Mouse (Mus musculus) gastrocnemius, postnatal 36 days (tissue): ENCODE measurements around the gene Mterf2. TPM values are rescaled to one million over a fixed set of nuclear protein-coding genes. Genes with fewer than 3 reads are reported as not detected.

Experiments
- DNase-seq, 2 experiments: peaks; one replicate each; pipeline ENCODE4 v3.0.0; 2022
- intact Hi-C: fragments of 180-260 bp; cut with DNase I; formaldehyde crosslinking; loops from one replicate; pipeline ENCODE4 v1.15.1; 2025
- long read RNA-seq, 2 experiments: library from polyadenylated mRNA; stranded (forward); transcript quantifications; one replicate each; pipeline ENCODE4 v2.0.0; 2021
- total RNA-seq, 2 experiments: library from RNA; stranded (reverse); gene quantifications; 2 replicates each; pipeline ENCODE4 v1.2.3; 2021

Mterf2 gene
- total RNA-seq: 10 to 100 TPM in 1 of 2 experiments, 1 to 10 TPM in 1; 8.4 to 14.9 TPM
- long read RNA-seq, experiment 1, transcript Mterf2-201 (3 exons, 1,567 nt): major isoform, 16 of 18 reads
- long read RNA-seq, experiment 1, partial matches to known transcripts: 0 of 18 reads
- long read RNA-seq, experiment 1, other reads (novel, unspliced or antisense): 1 of 18 reads
- long read RNA-seq, experiment 2, transcript Mterf2-201 (3 exons, 1,567 nt): major isoform, 17 of 19 reads
- long read RNA-seq, experiment 2, partial matches to known transcripts: 0 of 19 reads
- long read RNA-seq, experiment 2, other reads (novel, unspliced or antisense): 0 of 19 reads

GRCm38 (mm10) chr10:85127395-85128287 is at the start of gene Mterf2:
Gene Mterf2, minus strand, starts transcription at chr10:85128027.
- intact Hi-C loops: no loop called here
- peak; percentile 85 to 91 for DNase-seq

DNA sequence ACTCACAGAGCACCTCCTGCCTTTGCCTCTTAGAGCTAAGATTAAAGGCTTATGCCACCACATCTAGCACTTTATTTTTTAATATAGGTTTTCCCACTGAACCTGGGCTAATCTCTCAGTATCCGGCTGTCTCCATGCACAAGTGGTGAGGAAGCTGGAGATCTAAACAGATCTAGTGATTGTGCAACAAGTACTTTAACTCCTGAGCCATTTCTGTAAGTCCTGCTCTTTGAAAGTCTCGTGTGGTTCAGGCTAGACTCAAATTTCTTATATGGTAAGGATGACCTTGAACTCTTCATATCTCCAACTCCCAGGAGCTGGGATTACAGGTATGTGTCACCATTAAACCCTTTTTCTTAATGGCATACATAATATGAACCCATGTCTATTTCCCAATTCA is 48.8 kb upstream of the Mterf2 start:
- intact Hi-C loops: no loop called here

DNA sequence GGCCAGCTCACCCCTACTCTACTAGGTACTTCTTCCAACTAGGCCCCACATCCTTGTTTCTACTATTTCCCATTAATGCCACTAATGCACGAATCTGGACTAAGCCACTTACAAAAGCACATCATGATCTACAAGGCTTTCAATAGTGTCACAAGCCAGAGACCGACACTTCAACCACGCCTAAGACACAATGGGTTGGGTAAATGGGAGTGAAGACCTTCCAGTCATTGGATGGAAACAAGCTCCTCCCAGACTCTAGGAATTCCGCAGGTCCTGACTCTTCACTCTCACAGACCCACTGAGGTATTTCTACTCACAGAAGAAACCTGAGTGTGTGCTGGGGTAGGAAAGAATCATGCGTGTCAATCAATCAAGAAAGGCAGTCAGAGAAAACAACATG is 37.5 kb upstream of the Mterf2 start:
- DNase-seq: no peak
- intact Hi-C loops: no loop called here

More for the DNA sequence above, 48.8 kb upstream of the Mterf2 start:
- no peak for DNase-seq

DNA sequence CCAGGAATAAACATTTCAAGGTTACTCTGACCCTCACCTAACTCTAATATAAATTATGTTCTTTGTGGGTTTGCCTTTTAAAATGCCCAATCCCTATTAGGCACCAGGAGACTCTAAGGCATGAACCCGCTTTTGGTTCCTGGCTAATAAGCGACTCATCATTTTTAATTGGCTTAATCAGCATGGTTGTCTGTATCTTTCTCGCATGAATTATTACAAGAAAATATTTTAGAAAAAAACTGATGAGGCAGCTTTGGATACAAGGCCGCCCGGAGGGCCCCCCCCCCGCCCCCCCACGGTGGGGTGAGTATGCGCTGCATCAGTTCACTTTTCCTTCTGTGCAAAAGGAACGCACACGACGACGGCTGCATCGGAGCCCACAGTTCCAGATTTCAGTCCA is 37.0 kb upstream of the Mterf2 start:
- intact Hi-C loops: no loop called here
- DNase-seq: no peak

DNA sequence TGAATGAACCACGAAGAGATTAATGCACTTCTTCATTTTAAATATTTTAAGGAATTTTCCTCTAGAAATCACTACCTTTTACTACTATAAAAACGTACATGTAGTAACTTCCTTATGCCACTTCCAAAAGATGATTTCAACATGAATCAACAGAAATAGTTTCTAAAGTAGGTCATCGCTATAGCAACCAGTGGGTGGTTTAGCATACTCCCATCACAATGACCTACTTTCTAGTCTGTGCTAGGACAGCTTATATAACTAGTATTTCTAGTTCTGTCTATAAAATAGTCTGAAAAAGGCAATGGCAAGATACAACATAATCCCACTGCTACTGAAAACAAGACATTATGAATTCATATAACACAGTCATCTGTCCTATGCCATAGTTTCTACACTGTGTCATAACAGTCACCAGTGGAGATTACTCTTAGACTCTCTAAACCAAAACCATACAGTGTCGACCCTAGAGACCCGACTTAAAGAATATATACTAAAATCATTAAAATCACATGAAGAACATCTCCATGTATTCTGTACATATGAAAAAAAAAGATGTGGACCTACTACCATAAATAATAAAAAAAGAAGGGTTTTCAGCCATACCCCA is 34.0 kb upstream of the Mterf2 start:
- no peak for DNase-seq
- intact Hi-C loops: no loop called here

DNA sequence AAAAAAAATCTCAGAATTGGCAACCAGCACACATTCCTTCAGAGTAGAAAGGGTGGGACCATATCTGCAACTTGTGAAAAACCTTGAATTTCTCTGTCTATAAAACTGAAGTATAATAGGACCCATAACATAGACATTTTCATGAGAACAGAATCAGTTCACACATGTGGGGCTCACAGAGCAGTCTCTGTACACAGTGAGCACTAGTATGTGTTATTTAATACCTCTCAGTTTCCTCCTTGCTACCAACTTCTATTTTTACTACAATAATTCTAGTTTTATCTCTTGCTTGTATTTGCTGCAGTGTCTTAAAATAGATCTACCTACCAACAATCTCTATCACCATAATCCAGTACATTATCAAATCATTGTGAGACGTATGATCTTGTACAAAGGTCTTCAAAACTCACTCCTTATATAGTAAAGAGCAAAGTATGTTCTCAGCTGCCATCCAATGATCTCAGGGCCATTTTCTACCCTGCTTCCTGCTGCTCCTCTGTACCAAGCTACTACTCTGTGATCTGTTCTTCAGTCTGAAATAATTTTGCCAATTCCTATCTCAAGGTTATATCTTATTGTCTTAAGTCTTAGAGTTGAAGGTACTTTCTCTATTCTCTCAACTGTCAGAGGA is 32.3 kb upstream of the Mterf2 start:
- no peak for DNase-seq
- intact Hi-C loops: no loop called here

DNA sequence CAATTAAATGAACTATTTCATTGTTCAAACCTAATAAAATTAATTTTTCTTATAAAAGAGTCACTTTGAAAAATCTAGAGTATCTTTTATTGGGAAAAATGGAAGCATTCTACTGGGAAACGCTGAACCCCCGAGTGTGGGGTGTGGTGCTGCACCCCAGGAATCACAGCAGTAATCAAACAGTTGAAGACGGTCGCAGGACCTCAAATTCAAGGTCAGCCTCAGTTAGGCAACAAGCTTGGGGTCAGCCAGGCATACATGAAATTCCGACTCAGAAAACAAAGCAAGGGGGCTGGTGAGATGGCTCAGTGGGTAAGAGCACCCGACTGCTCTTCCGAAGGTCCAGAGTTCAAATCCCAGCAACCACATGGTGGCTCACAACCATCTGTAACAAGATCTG is 29.6 kb upstream of the Mterf2 start:
- no peak for DNase-seq
- intact Hi-C loops: no loop called here

DNA sequence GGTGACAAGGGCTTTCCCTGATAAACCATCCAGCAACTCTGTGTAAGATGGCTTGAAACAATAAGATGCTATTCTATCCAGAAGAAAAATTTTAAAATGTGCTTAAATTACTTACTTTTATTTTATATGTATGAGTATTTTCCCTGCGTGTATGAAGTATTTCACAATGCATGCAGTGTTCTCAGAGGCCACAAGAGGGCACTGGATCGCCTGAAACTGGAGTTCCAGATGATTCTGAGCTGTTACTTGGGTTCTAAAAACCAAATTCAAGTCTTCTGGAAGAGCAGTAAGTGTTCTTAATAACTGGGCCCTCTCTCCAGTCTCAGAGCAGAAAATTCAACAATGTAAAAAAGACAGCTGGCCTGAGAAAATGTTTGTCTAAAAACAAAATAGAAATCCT is 26.4 kb upstream of the Mterf2 start:
- intact Hi-C loops: loop anchor here (5.0 kb wide), 1 partner anchor 38 kb away; no protein-coding TSS in a partner anchor
- DNase-seq: peak; percentile 34 to 42

DNA sequence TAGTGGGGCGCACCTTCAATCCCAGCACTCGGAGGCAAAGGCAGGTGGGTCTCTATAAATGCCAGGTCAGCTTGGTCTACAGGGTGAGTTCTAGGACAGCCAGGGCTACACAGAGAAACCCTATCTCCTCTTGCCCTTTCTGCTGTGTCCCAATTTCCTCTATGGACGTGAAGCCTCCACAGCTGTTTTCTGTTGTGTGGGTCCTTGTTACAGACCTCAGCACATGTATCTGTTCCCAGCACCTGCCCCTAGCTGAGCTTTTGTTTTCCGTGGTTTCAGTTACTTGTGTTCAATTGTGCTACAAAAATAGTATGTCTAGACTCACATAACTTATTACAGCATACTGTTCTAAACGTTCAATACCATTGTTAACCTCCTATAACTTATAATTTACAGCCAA is 21.4 kb upstream of the Mterf2 start:
- intact Hi-C loops: no loop called here
- DNase-seq: no peak

DNA sequence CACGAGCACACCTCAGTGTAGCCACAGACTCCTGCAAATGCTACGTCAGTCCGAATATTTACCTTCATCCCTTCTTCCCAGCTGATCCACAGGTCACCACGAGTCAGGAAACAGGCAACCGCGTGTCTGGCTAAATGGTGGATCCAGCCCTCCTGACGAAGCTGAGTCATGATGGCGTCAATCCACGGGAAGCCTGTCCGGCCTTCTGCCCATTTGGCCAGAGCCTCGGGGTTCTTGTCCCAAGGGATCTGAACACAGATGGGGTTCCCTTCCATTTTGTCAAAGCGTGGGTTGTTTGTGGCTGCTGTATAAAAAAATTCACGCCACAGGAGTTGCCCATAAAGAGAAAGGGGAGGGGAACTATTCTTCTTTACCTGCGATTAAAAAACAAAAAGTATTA is 18.5 kb upstream of the Mterf2 start:
- DNase-seq: no peak

GRCm38 (mm10) chr10:85141465-85141864 is 13.6 kb upstream of the Mterf2 start:
- no peak for DNase-seq
- intact Hi-C loops: no loop called here

More for the DNA sequence above, 18.5 kb upstream of the Mterf2 start:
- intact Hi-C loops: loop anchor here (1.0 kb wide), 1 partner anchor 514 kb away; no protein-coding TSS in a partner anchor

DNA sequence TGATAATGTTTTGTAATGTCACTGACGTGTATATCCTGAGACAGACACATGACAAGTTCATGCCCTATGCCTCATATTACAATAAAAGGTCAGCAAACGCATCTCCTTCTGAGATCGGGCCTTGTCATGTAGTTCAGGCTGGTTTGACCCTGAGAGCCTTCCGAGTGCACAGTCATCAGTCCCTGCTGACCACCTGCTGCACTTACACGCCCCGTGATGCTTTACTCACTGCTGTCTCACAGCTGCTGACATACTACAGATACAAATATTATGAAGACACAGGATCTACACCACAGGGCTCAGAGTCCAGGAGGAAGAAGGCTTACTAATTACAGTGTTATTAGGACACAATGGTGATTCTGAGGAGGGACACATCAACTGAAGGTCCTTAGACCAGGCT is 8.7 kb upstream of the Mterf2 start:
- no peak for DNase-seq
- intact Hi-C loops: no loop called here

DNA sequence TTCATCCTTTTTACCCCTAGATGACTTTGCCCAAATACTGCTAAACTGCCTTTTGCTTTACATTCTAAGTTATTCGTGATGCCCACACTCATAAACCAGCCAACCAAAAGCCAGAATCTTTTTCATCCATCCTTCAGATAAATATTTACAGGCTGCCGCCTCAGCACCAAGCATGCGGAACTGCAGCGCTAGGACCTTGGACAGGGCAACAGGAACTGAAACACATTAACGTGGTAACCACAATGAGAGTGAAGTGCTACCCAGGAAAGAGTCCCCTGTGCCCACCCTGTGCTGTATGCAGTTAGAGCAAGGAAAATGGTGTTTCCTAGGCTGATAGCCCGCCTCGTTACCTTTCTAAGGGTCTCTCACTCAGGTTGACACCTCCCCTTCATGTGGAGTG is 626 bp upstream of the Mterf2 start:
- DNase-seq: no peak
- intact Hi-C loops: no loop called here

DNA sequence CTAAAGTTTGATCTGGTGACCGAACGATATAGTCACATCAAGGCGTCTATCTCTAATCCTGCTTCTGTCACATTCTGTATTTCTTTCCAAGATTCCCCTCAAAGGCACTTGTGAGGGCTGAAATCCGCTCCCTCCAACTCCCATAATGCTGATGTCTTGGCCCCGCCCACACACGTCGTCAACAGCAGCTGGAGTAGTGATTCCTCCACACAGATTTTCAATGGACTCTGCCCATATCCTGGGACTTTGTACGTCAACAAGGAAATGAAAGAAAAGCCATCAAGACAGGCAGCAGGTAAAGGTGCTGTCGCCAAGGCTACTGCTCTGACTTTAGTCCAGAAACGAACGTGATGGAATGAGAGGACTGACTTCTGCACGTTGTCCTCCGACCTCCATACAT is 2.6 kb downstream of the Mterf2 start:
- intact Hi-C loops: no loop called here
- no peak for DNase-seq

- intact Hi-C loops: no loop called here
- DNase-seq: no peak
Observed at GRCm38 (mm10) chr10:85114409-85114808, 13.4 kb downstream of the Mterf2 start.

DNA sequence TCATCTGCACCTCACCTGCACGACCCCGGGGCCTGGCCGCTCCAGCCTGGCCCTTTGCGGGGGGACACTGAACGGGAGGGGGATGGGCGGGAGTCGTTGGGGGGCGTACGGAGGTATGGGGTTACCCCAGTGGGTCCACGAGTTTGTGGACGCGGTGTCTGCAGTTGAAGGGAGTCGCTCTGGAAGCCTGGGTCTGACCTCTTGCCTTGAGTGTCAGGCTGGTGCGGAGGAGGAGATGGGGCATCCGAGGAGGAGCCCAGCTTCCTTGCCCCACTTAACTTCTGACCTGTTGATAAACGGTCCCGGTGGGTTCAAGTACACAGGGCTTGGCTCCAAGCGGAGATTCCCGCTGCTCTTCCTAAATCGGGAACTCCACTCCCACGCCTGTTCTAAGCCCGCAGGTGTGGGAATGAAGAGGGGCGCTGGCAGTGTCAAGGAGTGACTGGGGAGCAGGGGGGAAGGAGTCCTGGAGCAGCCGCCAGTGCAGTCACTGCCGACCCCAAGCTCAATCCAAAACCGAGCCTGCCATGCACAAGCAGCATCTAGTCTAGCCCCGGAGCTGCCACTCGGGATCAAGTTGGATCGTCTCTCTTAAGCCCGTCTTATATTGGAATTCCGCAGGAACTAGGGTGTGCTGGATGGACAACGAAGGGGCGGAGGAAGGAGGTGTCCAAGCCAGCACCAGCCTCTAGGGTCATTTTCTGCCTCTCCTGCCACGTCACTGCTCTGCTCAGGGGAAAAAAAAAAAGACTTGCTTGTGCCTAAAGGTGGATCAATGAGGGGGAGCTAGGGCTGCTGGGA is 24.5 kb downstream of the Mterf2 start:
- intact Hi-C loops: no loop called here
- DNase-seq: peak in 1 of 2 experiments; percentile 15

DNA sequence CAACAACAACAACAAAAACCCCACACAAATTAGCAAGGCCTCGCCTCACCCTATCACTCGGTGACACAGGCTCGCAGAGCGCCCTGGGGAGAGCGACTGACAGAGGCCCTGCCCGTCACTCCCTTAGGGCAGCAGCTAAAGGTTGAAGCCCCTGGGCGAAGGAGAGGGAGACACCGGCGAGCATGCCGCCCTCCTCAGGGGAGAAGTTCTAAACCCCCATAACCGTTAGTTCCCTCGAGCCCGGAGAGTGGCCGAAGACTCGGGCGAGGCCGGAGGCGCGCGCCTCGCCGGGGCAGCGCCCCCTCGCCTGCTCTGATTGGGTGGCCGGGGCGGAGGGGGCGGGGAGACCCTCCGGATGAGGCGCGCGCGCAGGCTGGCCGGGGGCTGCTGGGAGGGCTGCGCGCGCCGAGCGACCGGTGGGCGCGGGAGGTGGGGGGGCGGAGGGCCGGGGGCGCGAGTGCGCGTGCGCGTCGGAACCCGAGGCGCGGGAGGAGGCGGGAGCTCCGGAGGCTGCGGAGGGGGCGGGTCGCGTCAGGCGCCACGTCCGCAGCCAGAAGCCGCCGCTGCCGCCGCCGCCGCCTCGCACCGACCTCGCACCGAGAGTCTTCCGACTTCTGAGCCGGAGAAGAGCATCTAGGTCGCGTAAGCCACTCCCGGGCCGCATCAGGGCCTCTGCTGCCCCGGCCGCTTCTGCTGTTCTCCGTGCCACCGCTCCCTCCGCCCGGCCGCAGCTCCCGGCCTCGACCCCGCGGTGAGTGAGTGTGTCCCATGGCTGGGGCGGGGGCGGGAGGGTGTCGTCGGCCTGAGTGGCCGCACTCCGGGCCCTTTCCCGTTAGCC is 25.4 kb downstream of the Mterf2 start, which contains the start of the genes Fhl4 and Tmem263:
Gene Fhl4 (minus strand): TSS at position 249 of the 838 bp plus-strand sequence.
Gene Tmem263 (plus strand): TSS at position 381 of the 838 bp plus-strand sequence.
- intact Hi-C loops: no loop called here

DNA sequence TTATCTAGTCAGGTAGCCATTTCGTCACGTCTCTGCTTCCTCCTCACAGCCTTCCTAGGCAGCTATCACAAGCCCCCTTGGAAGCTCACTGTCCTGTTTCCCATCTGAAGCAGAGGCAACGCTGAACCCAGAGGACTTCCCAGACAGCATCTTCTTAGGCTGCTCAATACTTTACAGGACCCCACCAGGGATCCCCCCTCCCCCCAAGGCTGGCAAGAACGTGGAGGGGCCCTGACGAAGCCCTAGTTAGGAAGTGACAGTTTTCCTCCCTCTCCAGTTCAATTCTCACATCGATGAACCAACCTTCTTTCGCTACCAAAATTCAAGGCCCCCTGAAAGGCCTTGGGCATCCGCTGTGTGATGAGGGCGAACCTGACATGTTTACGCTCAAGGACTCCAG is 26.0 kb downstream of the Mterf2 start:
- intact Hi-C loops: no loop called here
- no peak for DNase-seq

More for the DNA sequence above, 25.4 kb downstream of the Mterf2 start, which contains the start of the genes Fhl4 and Tmem263:
- DNase-seq: peak; percentile 71 to 82
